Mouse (Mus musculus): ENCODE results near the gene Erg. TPM values are rescaled to one million over a fixed set of nuclear protein-coding genes. Genes with fewer than 3 reads are reported as not detected.

Erg gene
- total and polyA plus RNA-seq, 3 experiments = 0.11 to 0.81 (median 0.34) TPM

GRCm38 (mm10) chr16:95611982-95612746 lies 25.8 kb upstream of the Erg start:
- Histone ChIP-seq H3K36me3 (replicated peaks in 1 of 2; ENCODE audit: control insufficient read depth in 1 of 2, insufficient read depth in 1 of 2, low read length in 1 of 2) (no peaks in the 10 kb centered on the region), H3K27ac (ENCODE audit: insufficient read depth, low read depth) (no peak overlapping the region), H3K9me3 (replicated peaks; ENCODE audit: low read length) (no peaks in the 10 kb centered on the region), H3K9ac (ENCODE audit: insufficient read depth, low read depth) (no peak overlapping the region), H3K4me2 (ENCODE audit: insufficient read depth, low read depth, poor library complexity, severe bottlenecking) (no peak overlapping the region), H3K27me3 (replicated peaks) (no peaks in the 10 kb centered on the region), H3K4me1 (ENCODE audit: control insufficient read depth in 1 of 2, insufficient read depth in 2 of 2) (peaks cover 7 to 14% of the 10 kb centered on the region in 2 experiments), H3K4me3 (replicated peaks in 1 of 3; ENCODE audit: low read depth in 2 of 3, low read length in 2 of 3, poor library complexity in 1 of 3) (peak overlapping the region in 1 of 3 experiments; percentile 17), H3K79me2 (replicated peaks; ENCODE audit: control insufficient read depth, extremely low read depth, insufficient read depth, poor library complexity, severe bottlenecking) (no peaks in the 10 kb centered on the region)
- dilution Hi-C loops (cut with MboI; ENCODE audit: extremely low pct_ligation_motif_present, extremely low pct_unique_long_range_greater_than_20kb, low sequenced_read_pairs) (no loop called here), in situ Hi-C loops (cut with MboI; ENCODE audit: low pct_ligation_motif_present, low pct_unique_long_range_greater_than_20kb, low sequenced_read_pairs) (no loop called here)
- peak; percentile 25 for DNase-seq (ENCODE audit: extremely low read depth)
- TF ChIP-seq USF2 (conservative IDR thresholded peaks at IDR 0.05; ENCODE audit: low read depth, low read length) (no peak), ZMIZ1 (IDR thresholded peaks at IDR 0.05; ENCODE audit: low read depth, low read length) (no peak), TCF12 (IDR thresholded peaks at IDR 0.05; ENCODE audit: low read depth, low read length) (no peak), ETS1 (conservative IDR thresholded peaks at IDR 0.05; ENCODE audit: low read depth, low read length) (peak; percentile 34), ELF1 (IDR thresholded peaks at IDR 0.05; ENCODE audit: low read depth, low read length) (no peak), MEF2A (IDR thresholded peaks at IDR 0.05; ENCODE audit: borderline replicate concordance, low read depth, low read length) (peak; percentile 53; the same call in 1 of the 2 replicates), BHLHE40 (IDR thresholded peaks at IDR 0.05; ENCODE audit: low read depth, low read length) (peak; percentile 69), RAD21 (IDR thresholded peaks at IDR 0.05; ENCODE audit: low read depth, low read length) (no peak), USF1 (IDR thresholded peaks at IDR 0.05; ENCODE audit: low read depth, low read length) (peak; percentile 18), NELFE (IDR thresholded peaks at IDR 0.05; ENCODE audit: low read depth, low read length) (no peak)

- no peaks in the 10 kb centered on the region for H3K36me3 ChIP-seq (replicated peaks in 1 of 2; ENCODE audit: control insufficient read depth in 1 of 2, insufficient read depth in 1 of 2, low read length in 1 of 2)
- in situ Hi-C loops (cut with MboI; ENCODE audit: low pct_ligation_motif_present, low pct_unique_long_range_greater_than_20kb, low sequenced_read_pairs) (no loop called here), dilution Hi-C loops (cut with MboI; ENCODE audit: extremely low pct_ligation_motif_present, extremely low pct_unique_long_range_greater_than_20kb, low sequenced_read_pairs) (no loop called here)
- no peak overlapping the region for H3K4me3 ChIP-seq (replicated peaks in 1 of 3; ENCODE audit: low read depth in 2 of 3, low read length in 2 of 3, poor library complexity in 1 of 3)
- no peak overlapping the region for H3K27ac ChIP-seq (ENCODE audit: insufficient read depth, low read depth)
- H3K4me2 ChIP-seq (ENCODE audit: insufficient read depth, low read depth, poor library complexity, severe bottlenecking) = no peak overlapping the region
- H3K79me2 ChIP-seq (replicated peaks; ENCODE audit: control insufficient read depth, extremely low read depth, insufficient read depth, poor library complexity, severe bottlenecking) = no peaks in the 10 kb centered on the region
- no peaks in the 10 kb centered on the region for H3K9me3 ChIP-seq (replicated peaks; ENCODE audit: low read length)
- peak; percentile 36 for DNase-seq (ENCODE audit: extremely low read depth)
- H3K9ac ChIP-seq (ENCODE audit: insufficient read depth, low read depth) = no peak overlapping the region
- H3K27me3 ChIP-seq (replicated peaks) = peaks cover 3% of the 10 kb centered on the region
- TF ChIP-seq RCOR1 (conservative IDR thresholded peaks at IDR 0.05; ENCODE audit: low read depth, low read length) (no peak), NRF1 (IDR thresholded peaks at IDR 0.05; ENCODE audit: low read depth, low read length) (peak; percentile 41; the same call in 1 of the 2 replicates)
- H3K4me1 ChIP-seq (ENCODE audit: control insufficient read depth in 1 of 2, insufficient read depth in 2 of 2) = peaks cover 7 to 10% of the 10 kb centered on the region in 2 experiments
These were observed 22.2 kb upstream of the Erg start for GRCm38 (mm10) chr16:95608624-95609023.
